Mouse (Mus musculus) small intestine, adult 2 months (tissue): Measurements from ENCODE around the gene Cntn5.

ENCODE experiments used
- CTCF ChIP-seq: fragments of 200-500 bp; IDR thresholded peaks from 2 replicates; pipeline ENCODE4 v1.5.1; 2012; ENCODE audit warnings: low read depth, mild to moderate bottlenecking, control low read depth, inconsistent platforms, low read length, moderate library complexity, mixed read lengths; ENCODE audit not compliant: insufficient replicate concordance, insufficient read length; ENCODE audit errors: extremely low read depth
- POLR2A ChIP-seq: fragments of 200-500 bp; IDR thresholded peaks from 2 replicates; pipeline ENCODE4 v1.6.1; 2012; ENCODE audit warnings: low read depth, mild to moderate bottlenecking, control low read depth, inconsistent platforms, low read length, moderate library complexity

GRCm38 (mm10) chr9:10044969-10045789, 859.4 kb downstream of the Cntn5 start:
- no peak for TF ChIP-seq POLR2A
- TF ChIP-seq CTCF = no peak
